Mouse (Mus musculus) spleen, adult 2 months (tissue): ENCODE measurements around the gene A530064D06Rik.

Source experiments
- CTCF ChIP-seq: fragments of 200-500 bp; IDR thresholded peaks from 2 replicates; pipeline ENCODE4 v1.5.1; 2011; ENCODE audit warnings: mild to moderate bottlenecking, inconsistent platforms; ENCODE audit not compliant: insufficient read depth, insufficient read length, insufficient replicate concordance; ENCODE audit errors: extremely low read depth
- POLR2A ChIP-seq: fragments of 200-500 bp; IDR thresholded peaks from 2 replicates; pipeline ENCODE4 v1.6.1; 2011; ENCODE audit warnings: low read depth, low read length, inconsistent platforms

DNA sequence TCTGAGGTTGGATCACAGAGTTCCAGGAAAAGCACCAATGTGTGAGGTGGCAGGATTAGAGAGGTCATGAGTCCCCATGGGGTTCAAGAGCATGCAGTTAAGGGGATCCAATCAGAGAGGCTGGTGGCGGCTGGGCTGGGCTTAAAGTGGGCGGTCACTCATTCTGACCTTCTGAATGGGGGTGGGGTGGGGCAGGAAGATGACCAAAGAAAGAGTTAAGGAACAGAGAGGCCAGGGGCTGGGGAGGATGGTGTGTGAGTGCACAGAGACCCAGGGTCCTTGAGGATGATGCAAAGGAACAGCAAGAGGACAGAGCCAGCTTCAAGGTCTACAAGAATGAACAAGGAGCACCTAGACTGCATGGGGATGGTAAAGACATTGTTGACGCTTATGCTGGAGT, 58.6 kb downstream of the A530064D06Rik start:
- no peak for TF ChIP-seq CTCF
- no peak for TF ChIP-seq POLR2A
